Mouse (Mus musculus) embryonic fibroblast, embryonic 13.5 days (primary cell): ENCODE data around the gene Lrp5.

ENCODE experiments used
- CTCF ChIP-seq: IDR thresholded peaks from 2 replicates; pipeline ENCODE4 v1.5.1; 2011; ENCODE audit warnings: mild to moderate bottlenecking, control low read depth, low read length, moderate library complexity, borderline replicate concordance; ENCODE audit not compliant: insufficient read depth
- POLR2A ChIP-seq: IDR thresholded peaks from 2 replicates; pipeline ENCODE4 v1.6.1; 2011; ENCODE audit warnings: low read depth, mild to moderate bottlenecking, control low read depth, low read length, moderate library complexity

GRCm38 (mm10) chr19:3623294-3623693 is 63.1 kb downstream of the Lrp5 start:
- TF ChIP-seq POLR2A (no peak), CTCF (no peak)
